Mouse (Mus musculus) megakaryocyte-erythroid progenitor cell, adult 5-6 weeks (primary cell): Measurements from ENCODE around the gene Unc93a. TPM values are rescaled to one million over a fixed set of nuclear protein-coding genes. Genes with fewer than 3 reads are reported as not detected.
"Not testable (repeated sequence)": the region's sequence is repeated elsewhere in the genome, so short reads cannot be mapped to it uniquely, and the experiment has no call there.

Experiments used
- ATAC-seq: replicated peaks from 2 replicates; pipeline ENCODE4 v1.8.0; 2016; ENCODE audit warnings: mild to moderate bottlenecking, inconsistent platforms; ENCODE audit not compliant: severe bottlenecking, poor library complexity, low FRiP score, low TSS enrichment
- total RNA-seq, 2 experiments: library from RNA; stranded (forward) in 1 of 2; stranded (reverse) in 1 of 2; fragments of 200-1000, 215-1000 nt in 1 of 2; fragments of >200 nt in 1 of 2; fragmentation: Nextera tagmentation in 1 of 2; gene quantifications; 2 replicates each; pipeline ENCODE4 v1.2.3; 2014 to 2017

Unc93a gene
- total RNA-seq (2014; fragmentation: Nextera tagmentation) (not detected in 2 replicates), total RNA-seq (2017) (0.33 TPM in 1 of 2 replicates, not detected in the other)

DNA sequence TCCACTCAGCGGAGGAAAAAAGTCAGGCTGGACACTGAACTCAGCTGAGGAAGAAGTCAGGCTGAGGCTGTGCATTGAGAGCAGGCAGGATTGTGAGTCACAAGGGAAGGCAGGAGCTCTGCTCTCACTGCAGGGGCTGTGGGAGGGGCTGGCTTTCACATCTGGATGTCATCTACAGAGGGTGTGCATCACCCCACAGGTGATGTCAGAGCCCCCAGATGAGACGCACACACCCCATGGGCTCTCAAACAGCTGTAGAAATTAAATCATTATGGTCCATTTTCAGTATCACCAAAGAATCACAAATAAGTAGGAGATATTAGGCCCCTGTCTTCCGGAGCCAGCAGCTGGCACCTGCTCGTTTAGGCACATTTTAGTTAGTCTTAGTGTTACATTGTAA is at the start of gene Unc93a:
Gene Unc93a, minus strand, starts transcription at position 101 of the 400 bp plus-strand sequence.
- ATAC-seq: not testable (repeated sequence)

DNA sequence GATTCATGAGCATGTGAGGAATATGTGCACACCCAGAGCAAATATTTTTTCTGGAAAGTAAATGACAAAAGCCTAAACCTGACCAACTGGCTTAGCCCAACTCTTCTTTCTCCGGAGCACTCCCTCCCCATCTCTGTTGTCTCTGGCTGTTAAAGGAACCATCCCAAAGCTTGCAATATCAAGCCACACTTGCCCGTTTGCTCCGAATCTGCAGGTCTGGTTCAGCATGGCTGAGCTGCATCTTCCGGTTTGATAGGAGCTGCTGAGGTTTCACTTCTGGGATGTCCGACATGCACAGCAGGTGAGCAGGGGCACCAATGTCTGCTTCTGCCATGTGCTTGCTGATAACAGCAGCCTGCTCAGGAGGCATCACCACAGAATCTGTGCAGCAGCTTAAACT is 48.9 kb upstream of the Unc93a start:
- ATAC-seq: not testable (repeated sequence)

DNA sequence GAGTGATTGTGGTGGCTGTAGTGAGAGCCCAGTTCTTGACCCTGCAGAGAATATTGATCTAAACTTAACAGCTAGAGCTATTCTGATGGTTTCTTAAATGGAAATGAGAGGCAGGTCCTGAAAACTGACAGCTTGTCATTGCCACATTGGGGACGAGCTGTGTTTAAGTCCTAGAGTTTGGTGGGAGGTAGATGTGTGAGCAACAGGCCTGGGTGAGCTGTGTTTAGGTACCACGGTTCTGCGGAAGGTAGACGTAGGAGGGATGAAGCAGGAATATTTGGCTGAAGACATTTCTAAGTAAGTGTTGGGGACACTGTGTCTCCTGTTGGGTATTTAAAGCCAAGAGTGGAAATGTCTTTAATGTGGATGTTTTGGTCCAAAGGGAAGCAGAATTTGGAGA is 47.4 kb upstream of the Unc93a start:
- not testable (repeated sequence) for ATAC-seq

DNA sequence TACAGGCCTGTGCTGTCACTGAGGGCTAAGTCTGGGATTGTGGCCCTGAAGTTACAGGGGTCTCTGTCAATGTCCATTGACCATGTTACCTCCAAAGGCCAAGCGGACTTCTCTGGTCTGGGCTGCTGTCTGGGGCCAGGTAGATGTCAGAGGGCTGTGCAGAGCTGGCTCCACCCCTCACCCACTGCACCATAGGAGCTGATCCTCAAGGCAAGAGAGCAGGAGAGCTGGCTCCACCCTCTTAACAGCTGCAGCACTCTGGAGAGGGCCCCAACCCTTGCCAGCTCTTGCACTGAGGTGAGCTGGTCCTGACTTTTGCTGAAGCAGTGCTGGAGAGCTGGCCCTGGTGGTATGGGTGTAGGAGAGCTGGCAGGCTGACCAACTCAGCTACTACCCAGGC is 46.2 kb upstream of the Unc93a start:
- ATAC-seq: not testable (repeated sequence)

DNA sequence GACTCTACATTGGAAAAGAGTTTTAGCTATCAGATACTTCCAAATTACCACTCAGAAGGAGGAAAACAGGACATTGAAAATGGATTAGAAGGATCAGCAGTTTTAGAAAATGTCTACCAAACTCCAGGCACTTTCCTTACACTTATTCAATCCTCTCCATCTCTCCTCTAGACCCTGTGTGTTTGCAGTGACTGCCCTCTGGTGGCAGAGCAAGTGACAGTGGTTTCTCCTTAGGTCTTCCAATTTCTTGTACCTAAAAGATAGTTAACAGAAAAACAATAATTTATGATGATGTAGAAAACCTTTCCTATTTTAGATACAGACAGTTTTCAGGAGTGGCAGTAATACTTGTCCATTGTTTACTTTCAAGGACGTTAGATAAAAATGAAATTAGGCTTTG is 44.0 kb upstream of the Unc93a start:
- peak; percentile 74; the same call in 1 of the 2 replicates for ATAC-seq

DNA sequence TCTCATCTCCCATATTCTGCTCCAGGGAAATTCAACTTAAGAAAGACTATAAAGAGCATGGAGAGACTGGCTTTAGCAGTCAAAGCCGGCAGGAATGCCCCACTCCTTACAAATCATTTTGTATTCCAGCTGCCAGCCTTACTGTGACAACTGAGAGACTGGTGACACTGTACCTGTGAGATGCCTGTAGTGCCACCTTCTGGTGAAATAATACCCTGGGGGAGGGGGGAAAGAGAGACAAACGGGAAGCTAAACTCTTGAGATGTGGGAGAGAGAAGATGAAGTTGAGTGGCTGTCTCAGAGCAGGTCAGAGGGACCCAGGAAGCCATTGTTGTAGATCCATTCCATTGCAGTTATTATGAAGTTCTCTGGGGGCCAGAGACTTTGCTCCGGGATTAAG is 42.4 kb upstream of the Unc93a start:
- peak; percentile 52 for ATAC-seq

DNA sequence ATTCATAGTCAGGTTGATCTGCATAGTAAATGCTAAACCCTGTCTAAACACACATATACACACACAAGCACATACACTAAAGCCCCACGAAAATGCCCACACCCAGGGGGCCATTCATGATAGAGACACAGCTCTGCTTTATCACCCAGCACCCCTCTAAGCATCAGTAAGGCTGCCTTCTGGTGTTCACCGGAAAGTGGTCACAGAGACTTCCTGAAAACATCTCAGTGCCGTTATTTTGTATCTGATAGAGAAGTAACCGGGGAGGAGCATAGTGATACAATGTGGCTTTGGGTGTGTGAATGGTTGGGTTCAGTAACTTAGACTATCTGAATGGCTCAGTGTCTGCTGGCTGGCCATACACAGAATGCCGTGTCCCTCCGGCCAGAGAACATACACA is 42.0 kb upstream of the Unc93a start:
- peak; percentile 69 for ATAC-seq

DNA sequence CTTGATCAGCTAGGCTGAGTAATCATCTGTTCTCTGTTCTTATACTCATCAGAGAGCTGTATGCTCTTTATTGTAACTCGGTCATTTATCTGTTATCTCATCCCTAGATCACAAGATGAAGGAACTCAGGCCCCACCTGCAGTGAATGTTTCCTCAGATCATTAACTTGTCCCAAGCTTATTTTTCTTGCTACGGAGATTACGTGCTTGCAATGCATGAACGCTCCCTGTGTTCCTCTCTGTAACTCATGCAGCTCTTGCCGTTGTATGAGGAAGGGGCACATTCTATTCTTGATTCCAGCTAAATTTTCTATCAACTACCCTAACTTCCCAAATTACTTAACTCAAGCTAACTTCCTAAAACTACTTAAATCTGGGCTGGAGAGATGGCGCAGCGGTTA is 14.5 kb upstream of the Unc93a start:
- ATAC-seq: not testable (repeated sequence)

DNA sequence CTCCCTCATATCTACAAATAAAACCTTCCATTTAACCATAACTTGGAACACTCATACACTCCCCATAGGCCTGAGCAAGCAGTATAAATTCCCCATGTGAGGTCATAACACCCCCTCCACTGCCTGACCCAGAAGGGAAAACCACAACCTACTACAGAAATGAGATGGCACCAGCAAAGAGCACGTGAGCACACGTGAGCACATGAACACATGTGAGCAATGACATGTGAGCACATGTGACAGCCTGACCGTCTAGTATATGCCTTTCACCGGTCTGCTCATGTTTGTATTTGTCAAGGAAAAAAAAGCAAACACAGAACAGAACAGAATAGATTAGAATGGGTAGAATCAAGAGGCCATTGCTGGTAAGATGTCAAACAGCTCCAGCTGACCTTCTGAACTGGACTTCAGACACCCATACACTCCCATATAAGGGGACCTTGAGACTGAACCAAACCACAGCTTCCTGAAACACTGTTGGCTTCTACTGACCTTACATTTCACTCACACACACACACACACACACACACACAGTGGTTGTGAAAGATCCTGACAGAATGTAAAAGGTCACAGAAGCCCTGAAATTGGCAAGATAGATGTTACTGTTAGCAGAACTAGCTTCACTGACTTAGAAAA is 13.1 kb upstream of the Unc93a start:
- 0 out of 2 replicates have a peak, but pooled peaks have one; percentile 30 for ATAC-seq

DNA sequence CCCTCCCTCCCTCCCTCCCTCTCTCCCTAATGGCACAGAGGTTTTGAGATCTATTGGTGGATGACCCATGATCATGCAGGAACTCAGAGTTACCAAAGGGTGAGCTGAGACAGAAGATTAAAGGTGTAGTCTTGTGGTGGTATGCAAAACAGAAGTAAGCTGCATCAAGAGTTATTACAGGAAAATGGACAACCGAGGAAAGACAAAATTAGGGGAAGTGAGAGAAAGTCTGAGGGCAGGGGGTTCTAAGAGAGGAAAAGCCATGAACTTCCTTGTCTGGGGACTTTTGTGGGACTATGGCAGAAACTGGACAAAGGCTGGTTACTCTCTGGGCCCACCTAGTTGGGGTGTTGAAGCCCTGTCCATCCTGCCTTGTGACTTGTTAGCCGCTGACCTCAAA is 11.1 kb upstream of the Unc93a start:
- ATAC-seq: not testable (repeated sequence)

DNA sequence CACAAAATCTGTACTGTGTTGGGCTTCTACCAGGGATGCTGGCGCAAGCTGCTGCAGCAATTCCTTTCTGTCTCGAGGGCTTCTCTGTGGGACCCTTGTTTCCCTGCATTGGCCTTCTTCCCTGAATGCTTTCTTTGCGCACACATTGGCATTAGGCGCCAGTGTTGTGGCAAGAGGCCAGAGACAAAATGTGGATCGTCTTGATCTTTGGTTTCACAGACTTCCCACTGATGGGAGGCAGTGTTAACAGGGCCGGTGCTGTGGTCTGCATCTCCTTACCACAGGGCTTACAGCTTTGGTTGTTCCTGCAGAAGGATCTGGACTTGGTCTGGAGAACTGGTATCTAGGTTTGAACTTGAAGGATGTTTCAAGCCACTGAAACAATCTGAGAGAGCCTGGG is 3.7 kb upstream of the Unc93a start:
- ATAC-seq: not testable (repeated sequence)

DNA sequence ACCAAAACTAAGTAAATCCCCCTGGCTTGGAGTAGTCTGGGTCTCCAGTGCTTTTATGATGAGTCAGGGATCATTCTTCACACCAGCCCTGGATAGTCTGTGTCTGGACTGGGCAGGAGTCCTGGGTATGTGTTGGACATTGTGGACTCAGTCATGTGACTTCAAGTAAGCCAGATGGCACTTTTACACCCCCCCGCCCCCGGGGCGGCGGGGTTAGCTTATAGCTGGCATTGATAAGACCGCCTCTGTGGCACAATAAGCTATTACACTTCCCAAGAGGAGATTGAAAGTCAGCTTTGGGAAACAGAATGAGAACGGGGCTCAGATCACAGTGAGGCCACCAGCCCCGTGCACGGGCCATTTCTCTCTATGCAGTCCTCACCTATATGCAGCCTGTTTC is 742 bp upstream of the Unc93a start:
- not testable (repeated sequence) for ATAC-seq

DNA sequence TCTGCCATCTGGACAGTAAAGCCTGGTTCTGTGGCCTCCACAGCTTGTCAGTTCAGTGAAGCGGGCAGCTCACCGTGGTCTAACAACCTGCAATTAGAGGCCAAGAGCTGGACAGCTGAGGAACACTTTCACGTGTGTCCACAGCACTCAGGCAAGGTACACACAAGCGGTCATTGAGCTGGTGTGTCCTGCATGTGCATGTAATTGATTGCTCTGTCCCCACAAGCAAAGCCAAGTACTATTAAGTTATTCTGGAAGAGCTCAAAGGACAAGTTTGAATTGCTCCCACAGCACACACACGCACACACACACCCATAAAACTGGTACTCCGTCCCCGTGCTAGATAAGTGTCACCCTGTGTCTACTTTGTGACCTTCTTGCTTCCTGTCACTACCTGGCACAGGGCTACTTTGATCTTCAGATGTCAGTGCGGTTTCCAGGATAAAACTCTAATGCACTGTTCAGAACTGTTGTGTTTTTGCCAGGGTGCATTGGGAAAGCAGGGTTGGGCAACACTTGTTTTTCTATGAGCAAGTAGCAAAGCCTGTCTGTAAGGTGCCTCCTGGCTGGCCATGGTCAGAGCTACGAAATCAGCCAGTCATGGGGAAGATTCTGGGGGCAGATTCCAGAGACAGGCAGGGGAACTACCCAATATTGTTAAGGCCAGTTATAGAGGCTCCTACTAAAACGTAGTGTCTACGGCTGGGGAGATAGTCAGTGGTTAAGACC is 1.7 kb downstream of the Unc93a start:
- not testable (repeated sequence) for ATAC-seq

DNA sequence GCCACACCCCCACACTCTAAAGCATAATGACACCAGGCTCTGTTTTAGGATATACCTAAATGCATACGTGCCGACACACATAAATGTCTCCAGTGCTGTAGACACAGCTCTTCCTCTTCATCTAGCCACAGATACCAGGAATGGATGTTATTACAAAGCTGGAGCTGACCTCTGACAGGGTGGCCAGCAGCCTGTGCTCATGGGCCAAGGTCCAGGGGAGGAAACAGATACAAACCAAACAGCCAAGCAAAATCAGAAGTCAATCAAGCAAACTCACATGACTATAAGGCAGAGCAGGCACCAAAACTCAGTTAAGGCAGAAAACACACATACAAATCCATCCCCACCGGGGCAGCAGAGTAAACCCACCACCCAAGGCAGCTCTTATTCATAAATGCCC is 2.3 kb downstream of the Unc93a start:
- not testable (repeated sequence) for ATAC-seq

DNA sequence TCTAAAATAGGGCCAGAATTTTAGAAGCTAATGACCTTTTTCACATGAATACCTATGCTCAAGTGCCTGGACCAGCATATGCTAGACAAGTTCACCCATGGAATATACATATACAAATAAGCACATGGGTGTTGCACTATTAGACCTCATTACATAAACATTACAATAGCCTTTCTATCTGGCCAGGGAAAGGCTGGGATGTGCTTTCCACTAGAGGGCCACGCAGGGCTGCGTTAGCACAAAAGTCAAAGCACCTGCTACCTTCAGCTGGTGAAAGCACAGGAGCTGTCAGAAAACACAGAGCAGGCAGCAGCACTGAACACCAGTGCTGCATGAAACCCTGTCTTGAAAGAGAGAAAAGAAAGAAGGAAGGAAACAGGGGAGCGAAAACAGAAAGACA is 7.4 kb downstream of the Unc93a start:
- not testable (repeated sequence) for ATAC-seq

DNA sequence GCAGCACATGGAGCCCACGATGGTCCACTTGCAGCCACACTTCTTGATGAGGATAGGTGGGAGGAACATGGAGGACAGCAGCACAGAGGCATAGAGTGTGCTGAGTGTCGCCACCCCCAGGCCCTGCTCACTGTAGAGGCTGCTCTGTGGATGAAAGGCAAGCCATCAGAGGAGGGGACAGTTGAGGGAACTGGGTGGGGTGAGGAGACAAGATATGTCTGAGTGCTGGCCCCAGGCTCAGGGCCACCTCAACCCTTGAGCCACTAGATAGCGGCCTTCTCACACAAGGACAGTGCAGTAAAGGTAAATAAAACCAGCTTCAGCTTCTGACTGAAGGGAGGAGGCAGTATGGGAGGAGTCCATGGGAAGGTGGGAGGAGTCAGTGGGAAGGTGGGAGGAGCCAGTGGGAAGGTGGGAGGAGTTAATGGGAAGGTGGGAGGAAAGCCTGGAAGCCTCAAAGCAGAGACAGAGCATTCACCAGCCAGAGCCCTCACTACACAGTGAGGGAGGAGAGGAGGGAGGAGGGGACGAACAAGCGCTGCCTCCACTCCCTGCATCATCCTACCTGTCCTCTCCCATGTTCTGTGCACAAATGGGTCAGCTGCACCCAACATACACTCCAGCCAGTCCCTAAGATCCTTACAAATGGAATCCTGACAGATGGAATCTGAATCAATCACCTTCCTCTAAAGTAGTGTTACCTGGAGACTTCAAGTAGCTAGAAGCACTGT is 8.1 kb downstream of the Unc93a start:
- ATAC-seq: not testable (repeated sequence)

DNA sequence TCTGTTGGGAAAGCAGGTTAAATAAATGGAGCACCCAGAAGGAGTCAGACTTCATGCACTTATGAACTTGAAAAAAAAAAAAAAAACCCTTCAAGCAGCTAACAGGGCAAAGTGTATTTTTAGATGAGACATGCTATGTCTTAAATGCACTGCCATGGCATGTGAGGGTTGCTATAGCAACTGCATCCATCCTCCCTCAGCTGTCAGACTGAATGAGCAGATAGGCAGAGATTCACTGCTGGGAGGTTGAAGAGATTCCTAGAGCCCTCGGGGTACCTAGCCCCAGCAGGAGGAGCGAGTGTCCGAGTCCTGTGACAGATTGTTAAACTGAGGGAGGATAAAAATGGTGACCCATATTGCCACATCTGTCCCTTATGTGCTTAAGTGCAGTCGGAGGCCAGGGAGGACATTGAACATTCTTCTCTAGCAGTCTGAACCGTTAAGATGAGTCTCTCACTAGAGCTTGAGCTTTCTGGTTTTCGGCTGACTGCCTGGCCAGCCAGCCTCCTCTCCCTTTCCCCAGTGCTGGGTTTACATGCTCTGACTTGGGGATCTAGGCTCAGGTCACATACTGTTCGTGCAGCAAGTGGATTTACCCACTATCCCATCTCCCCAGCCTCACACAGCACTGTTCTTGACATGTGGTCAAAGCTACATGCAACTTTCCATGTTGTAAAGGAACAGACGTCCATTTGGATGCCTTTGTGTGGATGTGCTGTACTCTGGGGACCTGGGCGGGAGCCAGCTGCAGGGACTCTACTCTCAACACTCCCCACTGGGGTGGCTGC is 18.9 kb downstream of the Unc93a start:
- not testable (repeated sequence) for ATAC-seq

DNA sequence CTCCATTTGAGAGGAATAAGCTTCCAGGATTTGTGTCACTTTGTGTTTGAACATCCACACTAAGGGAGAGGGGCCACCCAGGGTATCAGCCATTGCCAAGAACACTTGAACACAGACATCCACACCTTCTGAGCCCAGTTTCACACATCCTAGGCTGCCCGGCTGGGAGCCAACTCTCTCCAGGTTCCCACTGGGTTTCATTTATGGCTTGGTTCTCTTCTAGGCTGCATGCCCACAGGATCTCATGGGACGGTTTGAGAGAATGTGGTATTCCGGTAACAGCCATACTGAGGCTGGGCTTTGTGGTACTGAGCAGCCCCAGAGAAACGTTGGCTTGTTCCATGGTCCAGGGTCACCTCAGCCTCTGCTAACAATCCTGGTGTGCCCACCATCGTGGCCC is 25.0 kb downstream of the Unc93a start:
- ATAC-seq: not testable (repeated sequence)

DNA sequence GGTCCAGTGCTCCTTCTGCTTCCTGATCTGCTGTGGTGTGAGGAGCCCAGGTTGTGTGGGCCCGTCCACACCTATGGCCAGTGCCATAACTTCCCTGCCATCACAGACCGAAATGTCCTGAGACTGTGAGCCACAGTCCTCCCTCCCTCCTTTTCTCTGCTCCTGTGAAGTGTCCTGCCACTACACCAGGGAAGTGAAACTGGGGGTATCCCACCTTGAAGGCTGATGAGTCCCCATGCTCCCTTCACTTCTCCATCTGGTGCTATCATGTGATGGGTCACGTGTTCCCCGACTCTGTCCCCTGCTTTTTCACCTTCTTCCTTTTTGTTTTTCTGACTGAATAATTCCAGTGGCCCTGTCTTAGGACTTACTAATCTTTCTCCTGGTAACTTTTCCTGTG is 38.6 kb downstream of the Unc93a start:
- not testable (repeated sequence) for ATAC-seq
